Mouse (Mus musculus): ENCODE data around the gene Fbln2. TPM values are rescaled to one million over a fixed set of nuclear protein-coding genes. Genes with fewer than 3 reads are reported as not detected.

Fbln2 gene
- polyA plus RNA-seq, 1 experiment from 2014 or later = 0.30 TPM

GRCm38 (mm10) chr6:91205791-91206190 is 6.5 kb upstream of the Fbln2 start:
- Histone ChIP-seq H3K36me3 (ENCODE audit: inconsistent target) (no peaks in the 10 kb centered on the region), H3K27ac (no peak overlapping the region), H3K79me2 (ENCODE audit: inconsistent target) (no peaks in the 10 kb centered on the region), H3K4me3 (ENCODE audit: inconsistent target) (no peak overlapping the region)
- 66% methylated on average over 5 of the region's 5 CpGs for WGBS (ENCODE audit: missing documents)

DNA sequence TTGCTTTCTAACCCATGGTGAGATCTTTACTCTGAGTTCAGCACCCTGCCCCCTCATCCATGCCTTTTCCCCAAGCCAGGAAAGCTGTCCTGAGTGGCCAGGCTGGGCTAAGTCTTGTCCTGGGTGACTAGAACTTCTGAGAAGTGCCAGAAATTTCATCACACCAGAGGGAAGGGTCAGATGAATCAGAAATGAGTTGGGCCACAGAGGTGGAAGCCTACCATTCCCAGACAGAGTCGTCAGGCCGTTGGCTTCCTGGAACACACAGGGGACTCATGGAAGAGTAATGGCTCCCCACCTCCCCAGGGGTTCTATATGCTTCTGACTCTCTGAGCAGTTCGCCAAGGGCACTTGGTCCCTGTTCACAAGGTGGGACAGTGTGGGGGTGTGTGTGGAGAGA is 4.8 kb upstream of the Fbln2 start:
- no peak overlapping the region for H3K27ac ChIP-seq
- H3K4me3 ChIP-seq (ENCODE audit: inconsistent target) = no peak overlapping the region
- H3K79me2 ChIP-seq (ENCODE audit: inconsistent target) = no peaks in the 10 kb centered on the region
- 70% methylated on average over 3 of the region's 3 CpGs for WGBS (ENCODE audit: missing documents)
- H3K36me3 ChIP-seq (ENCODE audit: inconsistent target) = no peaks in the 10 kb centered on the region

GRCm38 (mm10) chr6:91209780-91210179 is 2.5 kb upstream of the Fbln2 start:
- H3K27ac ChIP-seq = no peak overlapping the region
- H3K4me3 ChIP-seq (ENCODE audit: inconsistent target) = no peak overlapping the region
- no peaks in the 10 kb centered on the region for H3K79me2 ChIP-seq (ENCODE audit: inconsistent target)
- 27% methylated on average over 2 of the region's 2 CpGs for WGBS (ENCODE audit: missing documents)
- no peaks in the 10 kb centered on the region for H3K36me3 ChIP-seq (ENCODE audit: inconsistent target)

GRCm38 (mm10) chr6:91210852-91211251 is 1.4 kb upstream of the Fbln2 start:
- Histone ChIP-seq H3K4me3 (ENCODE audit: inconsistent target) (no peak overlapping the region), H3K36me3 (ENCODE audit: inconsistent target) (no peaks in the 10 kb centered on the region), H3K27ac (no peak overlapping the region), H3K79me2 (ENCODE audit: inconsistent target) (no peaks in the 10 kb centered on the region)
- WGBS (ENCODE audit: missing documents) = 81% methylated on average over 3 of the region's 3 CpGs

- H3K4me3 ChIP-seq (ENCODE audit: inconsistent target) = no peak overlapping the region
- 5% methylated on average over 29 of the region's 29 CpGs for WGBS (ENCODE audit: missing documents)
- no peaks in the 10 kb centered on the region for H3K79me2 ChIP-seq (ENCODE audit: inconsistent target)
- H3K36me3 ChIP-seq (ENCODE audit: inconsistent target) = no peaks in the 10 kb centered on the region
- H3K27ac ChIP-seq = no peak overlapping the region
These were observed 316 bp downstream of the Fbln2 start for GRCm38 (mm10) chr6:91212571-91212970.

GRCm38 (mm10) chr6:91213287-91214218 is 1.3 kb downstream of the Fbln2 start:
- no peaks in the 10 kb centered on the region for H3K79me2 ChIP-seq (ENCODE audit: inconsistent target)
- WGBS (ENCODE audit: missing documents) = 70% methylated on average over 21 of the region's 21 CpGs
- no peaks in the 10 kb centered on the region for H3K36me3 ChIP-seq (ENCODE audit: inconsistent target)
- H3K27ac ChIP-seq = no peak overlapping the region
- H3K4me3 ChIP-seq (ENCODE audit: inconsistent target) = no peak overlapping the region

DNA sequence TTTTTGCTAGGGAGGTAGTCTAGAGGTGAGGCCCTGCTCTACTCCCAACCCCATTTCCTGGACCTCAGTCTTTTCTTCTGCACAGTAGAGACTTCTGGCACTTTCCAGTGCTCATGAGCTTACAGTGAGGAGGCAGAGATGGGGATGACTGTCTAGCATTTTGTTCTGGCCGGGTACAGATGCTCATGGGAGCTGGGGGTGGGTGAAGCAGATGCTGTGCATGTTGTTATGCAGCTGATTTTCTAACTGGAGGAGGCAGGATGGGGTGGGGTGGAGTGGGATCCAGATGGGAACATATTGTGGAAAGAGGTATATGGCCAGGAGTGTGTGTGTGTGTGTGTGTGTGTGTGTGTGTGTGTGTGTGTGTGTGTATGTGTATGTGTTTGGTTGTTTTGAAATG is 3.2 kb downstream of the Fbln2 start:
- Histone ChIP-seq H3K27ac (no peak overlapping the region), H3K36me3 (ENCODE audit: inconsistent target) (no peaks in the 10 kb centered on the region), H3K79me2 (ENCODE audit: inconsistent target) (no peaks in the 10 kb centered on the region), H3K4me3 (ENCODE audit: inconsistent target) (no peak overlapping the region)
- 64% methylated on average over 1 of the region's 1 CpGs for WGBS (ENCODE audit: missing documents)

GRCm38 (mm10) chr6:91218445-91218844 is 6.2 kb downstream of the Fbln2 start:
- 51% methylated on average over 7 of the region's 9 CpGs for WGBS (ENCODE audit: missing documents)
- Histone ChIP-seq H3K27ac (no peak overlapping the region), H3K4me3 (ENCODE audit: inconsistent target) (no peak overlapping the region), H3K79me2 (ENCODE audit: inconsistent target) (no peaks in the 10 kb centered on the region), H3K36me3 (ENCODE audit: inconsistent target) (no peaks in the 10 kb centered on the region)

- Histone ChIP-seq H3K36me3 (ENCODE audit: inconsistent target) (no peaks in the 10 kb centered on the region), H3K4me3 (ENCODE audit: inconsistent target) (no peak overlapping the region), H3K79me2 (ENCODE audit: inconsistent target) (no peaks in the 10 kb centered on the region), H3K27ac (no peak overlapping the region)
- 79% methylated on average over 3 of the region's 3 CpGs for WGBS (ENCODE audit: missing documents)
These were observed 6.6 kb downstream of the Fbln2 start for GRCm38 (mm10) chr6:91218871-91219270.

- H3K27ac ChIP-seq = no peak overlapping the region
- H3K4me3 ChIP-seq (ENCODE audit: inconsistent target) = no peak overlapping the region
- H3K79me2 ChIP-seq (ENCODE audit: inconsistent target) = no peaks in the 10 kb centered on the region
- no peaks in the 10 kb centered on the region for H3K36me3 ChIP-seq (ENCODE audit: inconsistent target)
These were observed 7.8 kb downstream of the Fbln2 start for GRCm38 (mm10) chr6:91220062-91220461.

DNA sequence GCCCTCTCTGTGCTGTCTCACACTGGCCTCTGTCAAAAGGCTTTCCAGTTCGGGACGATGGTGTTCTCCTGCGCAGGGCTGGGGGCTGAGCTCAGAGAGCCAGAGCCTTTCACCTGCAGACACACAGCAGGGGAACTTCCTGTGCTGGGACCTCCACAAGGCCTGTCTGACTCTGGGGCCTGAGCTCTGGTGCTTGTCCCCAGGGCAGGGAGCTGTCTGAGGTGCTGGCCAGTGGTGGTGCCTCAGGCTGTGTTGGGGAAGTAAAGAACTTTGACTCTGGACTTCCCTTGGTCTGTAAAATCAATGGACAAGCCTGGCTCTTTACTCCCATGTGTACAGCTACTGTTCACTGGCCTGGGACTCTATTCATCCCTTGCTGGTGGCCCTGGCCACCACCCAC is 8.8 kb downstream of the Fbln2 start:
- Histone ChIP-seq H3K27ac (no peak overlapping the region), H3K4me3 (ENCODE audit: inconsistent target) (no peak overlapping the region), H3K79me2 (ENCODE audit: inconsistent target) (no peaks in the 10 kb centered on the region), H3K36me3 (ENCODE audit: inconsistent target) (no peaks in the 10 kb centered on the region)
- WGBS (ENCODE audit: missing documents) = 12% methylated on average over 3 of the region's 3 CpGs

DNA sequence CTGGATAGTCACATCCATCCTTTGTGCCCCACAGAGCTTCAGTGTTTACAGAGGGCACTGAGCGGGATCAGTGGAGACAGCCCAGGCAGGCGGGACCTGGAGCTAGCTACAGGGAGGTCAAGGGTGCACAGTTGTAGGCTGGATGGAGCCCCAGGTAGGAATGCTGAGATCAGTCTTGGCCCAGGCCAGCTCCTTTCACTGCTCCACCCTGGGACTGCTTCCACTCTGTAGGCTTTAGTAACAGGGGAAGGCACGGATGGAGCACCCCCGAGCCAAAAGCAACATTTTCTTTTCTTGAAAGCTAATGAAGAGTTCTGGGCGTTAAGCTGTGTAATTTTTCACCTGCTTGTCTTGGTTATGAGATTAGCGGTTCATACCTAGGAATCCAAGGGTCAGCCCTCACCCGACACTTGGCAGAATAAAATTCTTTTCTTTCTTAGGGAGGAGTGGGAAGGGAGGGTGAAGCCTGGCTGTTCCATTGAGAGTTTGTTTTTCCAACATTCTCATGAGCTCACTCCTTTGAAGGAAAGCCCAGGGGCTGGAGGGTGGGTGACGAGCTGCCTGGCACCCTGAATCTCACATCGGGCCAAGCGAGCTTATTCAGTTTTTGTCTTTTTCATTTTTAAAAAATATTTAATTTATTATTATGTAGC is 10.6 kb downstream of the Fbln2 start:
- H3K36me3 ChIP-seq (ENCODE audit: inconsistent target) = no peaks in the 10 kb centered on the region
- H3K4me3 ChIP-seq (ENCODE audit: inconsistent target) = no peak overlapping the region
- H3K79me2 ChIP-seq (ENCODE audit: inconsistent target) = no peaks in the 10 kb centered on the region
- no peak overlapping the region for H3K27ac ChIP-seq
- WGBS (ENCODE audit: missing documents) = 87% methylated on average over 10 of the region's 10 CpGs

GRCm38 (mm10) chr6:91224939-91225338 is 12.7 kb downstream of the Fbln2 start:
- no peaks in the 10 kb centered on the region for H3K36me3 ChIP-seq (ENCODE audit: inconsistent target)
- WGBS (ENCODE audit: missing documents) = 56% methylated on average over 6 of the region's 6 CpGs

DNA sequence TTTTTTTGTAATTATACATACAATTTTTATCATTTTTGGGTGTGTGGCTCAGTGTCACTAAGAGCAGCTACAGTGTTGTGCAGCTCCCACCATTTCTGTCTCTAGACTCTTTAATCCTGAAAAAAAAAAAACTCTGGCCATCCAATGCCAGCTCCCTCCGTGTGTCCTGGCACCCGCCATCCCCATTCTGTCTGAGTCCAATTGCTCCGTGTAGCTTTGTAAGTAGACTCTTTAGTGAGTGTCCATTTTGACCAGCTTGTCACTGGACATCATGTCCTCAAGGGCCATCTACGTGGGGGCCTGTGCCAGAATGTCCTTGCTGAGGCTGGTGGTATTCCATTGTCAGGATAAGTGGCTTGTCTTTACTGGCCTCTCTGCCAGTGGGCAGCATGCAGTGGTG is 13.1 kb downstream of the Fbln2 start:
- H3K79me2 ChIP-seq (ENCODE audit: inconsistent target) = no peaks in the 10 kb centered on the region
- no peaks in the 10 kb centered on the region for H3K36me3 ChIP-seq (ENCODE audit: inconsistent target)
- H3K27ac ChIP-seq = no peak overlapping the region
- H3K4me3 ChIP-seq (ENCODE audit: inconsistent target) = no peak overlapping the region
- 79% methylated on average over 4 of the region's 4 CpGs for whole genome bisulfite sequencing (ENCODE audit: missing documents)

More at GRCm38 (mm10) chr6:91224939-91225338, 12.7 kb downstream of the Fbln2 start:
- H3K27ac ChIP-seq = no peak overlapping the region
- no peaks in the 10 kb centered on the region for H3K79me2 ChIP-seq (ENCODE audit: inconsistent target)
- no peak overlapping the region for H3K4me3 ChIP-seq (ENCODE audit: inconsistent target)

DNA sequence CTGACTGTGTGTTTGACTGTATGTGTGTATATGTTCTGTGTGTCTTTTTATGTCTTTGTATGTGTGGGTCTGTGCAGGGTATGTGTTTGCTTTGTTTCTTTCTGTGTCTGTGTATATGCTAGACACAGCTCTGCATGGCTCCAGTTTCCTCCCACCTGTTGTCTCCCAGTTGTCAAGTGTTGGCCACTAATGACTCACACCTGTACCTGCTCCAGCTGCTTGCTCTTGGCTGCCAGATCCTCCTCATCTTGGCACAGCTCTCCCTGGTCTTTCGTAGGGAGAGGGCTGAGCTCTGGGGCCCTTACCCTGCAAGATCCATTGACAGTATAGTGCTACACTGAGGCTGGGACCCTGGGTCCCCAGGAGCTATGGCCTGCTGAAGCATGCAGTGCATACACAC is 13.8 kb downstream of the Fbln2 start:
- 85% methylated on average over 1 of the region's 1 CpGs for WGBS (ENCODE audit: missing documents)
- no peak overlapping the region for H3K27ac ChIP-seq

More for the DNA sequence above, 13.8 kb downstream of the Fbln2 start:
- Histone ChIP-seq H3K4me3 (ENCODE audit: inconsistent target) (no peak overlapping the region), H3K36me3 (ENCODE audit: inconsistent target) (no peaks in the 10 kb centered on the region), H3K79me2 (ENCODE audit: inconsistent target) (no peaks in the 10 kb centered on the region)
